Mouse (Mus musculus): Measurements from ENCODE around the gene Ifnar2.

The Ifnar2 gene

DNA sequence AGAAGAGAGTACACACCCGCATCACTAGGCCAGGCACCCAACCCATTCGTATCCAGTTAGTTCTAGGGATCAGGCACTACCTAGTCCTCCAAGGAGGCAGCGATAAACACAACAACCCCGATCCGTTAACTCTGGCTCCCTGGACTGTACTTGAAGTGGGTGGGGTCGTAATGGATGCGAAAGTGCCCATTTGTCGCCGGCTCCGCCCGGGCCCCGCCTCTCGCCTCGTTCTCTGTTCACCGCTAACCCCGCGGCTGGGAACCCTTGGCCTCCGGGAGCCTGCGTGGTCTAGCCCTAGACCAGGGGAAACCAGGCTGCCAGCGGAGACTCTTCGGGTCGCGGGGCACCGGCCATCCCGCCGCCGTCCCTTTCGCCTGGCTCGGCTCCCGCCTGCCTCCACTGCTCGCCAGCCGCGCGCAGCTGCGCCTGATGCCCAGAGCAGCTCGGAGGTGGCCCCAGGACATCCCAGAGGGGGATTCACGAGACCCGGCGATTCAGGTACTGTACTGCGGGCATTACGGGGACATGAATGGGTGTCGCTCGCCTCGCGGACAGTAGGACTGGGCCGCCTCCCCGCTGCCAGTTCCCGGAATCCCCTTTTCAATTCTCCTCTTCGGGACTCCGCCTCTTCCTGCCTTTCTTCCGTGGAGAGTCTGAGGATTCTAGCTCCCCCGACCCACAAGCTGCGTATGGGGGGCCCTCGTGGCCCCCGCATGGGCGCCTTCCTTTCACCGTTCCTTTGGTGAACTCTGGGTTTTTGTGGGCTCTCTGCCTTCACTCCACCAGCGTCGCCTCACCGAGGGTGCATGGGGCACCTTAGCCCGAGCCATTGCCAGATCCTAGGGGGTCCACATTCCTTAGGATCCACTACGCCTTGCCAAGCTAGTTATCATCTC is at the start of gene Ifnar2:
Gene Ifnar2, plus strand, starts transcription at position 207 of the 896 bp plus-strand sequence.
- Histone ChIP-seq H3K36me3 (ENCODE audit: control insufficient read depth, insufficient read depth, low read length, poor library complexity, severe bottlenecking) (no peaks in the 10 kb centered on the region), H3K27me3 (ENCODE audit: control insufficient read depth, insufficient read depth, low read length, poor library complexity, severe bottlenecking) (no peaks in the 10 kb centered on the region)
- DNase-seq (ENCODE audit: low read depth, low spot score) = peak; percentile 71

DNA sequence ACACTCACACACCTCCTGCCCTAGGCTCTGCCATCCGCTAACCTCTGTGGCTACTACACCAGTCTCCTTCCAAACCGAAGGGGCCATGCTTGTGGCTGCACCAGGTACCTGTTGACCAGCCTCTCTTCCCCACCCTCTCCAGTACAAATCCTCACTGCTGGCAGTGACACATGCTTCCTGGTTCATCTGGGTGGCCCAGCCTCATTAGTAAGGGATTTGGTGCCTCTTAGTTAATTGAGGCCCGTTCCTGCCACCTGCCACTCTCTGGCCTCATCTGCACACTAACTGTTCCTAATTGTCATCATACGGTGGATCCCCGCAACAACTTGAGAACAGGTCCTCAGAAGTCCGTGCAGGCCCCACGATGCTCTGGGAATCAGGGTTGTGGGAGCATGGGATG is 45.0 kb upstream of the Ifnar2 start:
- no peaks in the 10 kb centered on the region; the same call in 1 of the 2 replicates for H3K27me3 ChIP-seq (ENCODE audit: control insufficient read depth, insufficient read depth, low read length, poor library complexity, severe bottlenecking)
- H3K36me3 ChIP-seq (ENCODE audit: control insufficient read depth, insufficient read depth, low read length, poor library complexity, severe bottlenecking) = no peaks in the 10 kb centered on the region
- no peak for DNase-seq (ENCODE audit: low read depth, low spot score)

DNA sequence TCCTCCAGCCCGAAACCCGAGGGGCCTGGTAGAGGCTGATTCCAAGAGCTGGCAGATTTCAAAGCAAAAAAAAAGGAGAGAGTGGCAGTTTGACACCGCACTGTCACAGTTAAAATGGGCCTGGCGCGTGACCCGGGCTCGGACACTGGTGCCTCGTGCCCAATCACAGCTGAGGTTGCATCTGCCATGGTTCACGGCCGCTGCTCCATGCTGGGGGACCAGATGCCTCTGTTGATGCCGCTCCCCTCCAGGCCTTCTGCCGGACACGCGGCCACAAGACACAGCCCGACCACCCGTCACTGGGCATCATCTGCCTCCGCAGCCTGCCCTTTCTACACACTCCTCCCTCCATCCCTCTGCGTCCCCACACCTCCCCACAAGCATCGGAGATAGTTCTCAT is 43.7 kb upstream of the Ifnar2 start:
- no peak for DNase-seq (ENCODE audit: low read depth, low spot score)
- Histone ChIP-seq H3K36me3 (ENCODE audit: control insufficient read depth, insufficient read depth, low read length, poor library complexity, severe bottlenecking) (no peaks in the 10 kb centered on the region), H3K27me3 (ENCODE audit: control insufficient read depth, insufficient read depth, low read length, poor library complexity, severe bottlenecking) (no peaks in the 10 kb centered on the region; the same call in 1 of the 2 replicates)

DNA sequence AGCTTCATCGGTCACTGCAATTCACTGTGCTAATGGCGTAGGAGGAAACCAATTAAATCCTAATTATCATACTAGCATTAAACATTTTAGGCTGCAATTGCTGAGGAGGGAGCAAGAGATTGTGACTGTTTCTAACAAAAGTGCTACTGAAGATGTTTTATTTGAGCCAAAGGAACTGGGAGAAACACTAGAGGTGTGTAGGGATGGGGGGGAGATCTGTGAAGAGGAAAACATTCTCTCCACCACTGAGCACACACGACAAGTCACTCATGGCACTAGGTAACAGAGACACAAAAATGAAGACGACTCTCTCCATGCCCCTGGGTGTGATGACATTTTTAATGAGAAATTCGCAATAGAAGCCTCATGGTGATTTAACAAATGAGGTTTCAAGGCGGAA is 42.1 kb upstream of the Ifnar2 start:
- Histone ChIP-seq H3K27me3 (ENCODE audit: control insufficient read depth, insufficient read depth, low read length, poor library complexity, severe bottlenecking) (no peaks in the 10 kb centered on the region; the same call in 1 of the 2 replicates), H3K36me3 (ENCODE audit: control insufficient read depth, insufficient read depth, low read length, poor library complexity, severe bottlenecking) (no peaks in the 10 kb centered on the region)
- no peak for DNase-seq (ENCODE audit: low read depth, low spot score)

DNA sequence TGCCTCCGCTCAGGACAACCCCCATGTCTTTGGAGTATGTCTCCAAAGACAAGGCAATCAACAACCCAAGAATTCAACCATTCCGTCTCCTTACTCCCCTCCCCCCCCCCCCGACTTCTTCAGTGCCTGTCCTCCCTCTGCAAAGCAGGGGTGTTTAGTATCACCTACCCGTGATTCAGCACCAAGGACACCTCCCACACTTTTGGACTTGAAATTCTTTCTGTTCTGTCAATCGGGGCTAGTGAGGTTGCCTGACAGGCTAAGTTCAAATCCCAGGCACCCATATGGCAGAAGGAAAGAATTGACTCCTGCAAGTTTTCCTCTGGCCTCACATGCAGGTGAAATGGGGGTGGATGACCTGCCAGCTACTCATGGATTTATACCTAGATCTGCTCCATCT is 41.4 kb upstream of the Ifnar2 start:
- no peak for DNase-seq (ENCODE audit: low read depth, low spot score)
- no peaks in the 10 kb centered on the region; the same call in 1 of the 2 replicates for H3K27me3 ChIP-seq (ENCODE audit: control insufficient read depth, insufficient read depth, low read length, poor library complexity, severe bottlenecking)
- no peaks in the 10 kb centered on the region for H3K36me3 ChIP-seq (ENCODE audit: control insufficient read depth, insufficient read depth, low read length, poor library complexity, severe bottlenecking)

DNA sequence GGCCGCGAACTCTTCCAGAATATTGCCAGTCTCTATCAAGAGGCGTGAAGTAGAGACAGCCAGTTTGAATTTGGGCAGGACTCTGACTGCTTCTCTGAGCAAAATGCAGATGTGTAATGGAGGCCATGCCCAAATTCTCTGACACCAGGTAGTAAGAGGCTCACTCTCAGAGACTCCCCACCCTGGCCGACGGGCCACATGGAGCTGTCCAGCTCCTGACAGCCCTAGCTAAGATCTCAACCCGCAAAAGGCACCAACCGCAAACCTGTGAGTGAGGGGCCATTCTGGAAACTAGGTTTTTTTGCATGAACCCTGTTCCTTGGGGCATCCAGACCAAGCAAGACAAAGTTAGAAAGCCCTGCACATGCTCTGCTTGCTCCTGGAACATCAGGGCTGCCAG is 39.7 kb upstream of the Ifnar2 start:
- no peaks in the 10 kb centered on the region; the same call in 1 of the 2 replicates for H3K27me3 ChIP-seq (ENCODE audit: control insufficient read depth, insufficient read depth, low read length, poor library complexity, severe bottlenecking)
- DNase-seq (ENCODE audit: low read depth, low spot score) = no peak
- no peaks in the 10 kb centered on the region for H3K36me3 ChIP-seq (ENCODE audit: control insufficient read depth, insufficient read depth, low read length, poor library complexity, severe bottlenecking)

DNA sequence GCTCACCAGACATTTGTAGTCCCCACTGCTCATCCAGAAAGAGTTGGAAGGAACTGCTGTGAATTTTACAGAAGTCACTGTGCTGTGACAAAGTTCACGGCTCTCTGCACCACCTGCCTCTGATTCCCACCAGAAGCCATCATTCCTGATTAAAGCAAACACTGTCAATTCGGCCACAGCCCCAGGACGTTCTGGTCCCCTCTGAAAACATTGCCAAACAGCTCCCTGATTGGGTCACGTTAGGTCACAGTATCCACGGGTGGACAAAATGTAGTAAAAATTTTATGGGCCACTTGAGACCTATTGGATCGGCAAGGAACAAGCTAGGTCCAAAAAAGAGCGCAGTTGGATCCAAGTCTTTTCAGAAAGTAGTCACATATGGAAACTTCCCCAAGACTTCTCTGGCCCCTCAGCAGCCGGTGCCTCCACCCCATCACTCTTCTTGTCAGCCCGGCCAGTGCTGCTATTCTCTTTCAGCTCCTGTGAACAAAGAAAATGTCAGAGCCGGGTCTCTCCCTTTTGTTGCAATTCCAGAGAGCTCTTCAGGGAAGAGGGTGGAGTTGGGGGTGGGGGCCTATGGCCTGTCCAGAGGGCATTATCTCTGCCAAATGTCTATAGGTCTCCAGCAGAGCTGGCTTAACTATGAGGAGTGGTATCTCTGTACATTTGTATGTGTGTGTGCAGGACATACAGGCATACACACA is 38.2 kb upstream of the Ifnar2 start:
- no peak for DNase-seq (ENCODE audit: low read depth, low spot score)
- Histone ChIP-seq H3K27me3 (ENCODE audit: control insufficient read depth, insufficient read depth, low read length, poor library complexity, severe bottlenecking) (no peaks in the 10 kb centered on the region; the same call in 1 of the 2 replicates), H3K36me3 (ENCODE audit: control insufficient read depth, insufficient read depth, low read length, poor library complexity, severe bottlenecking) (no peaks in the 10 kb centered on the region)

DNA sequence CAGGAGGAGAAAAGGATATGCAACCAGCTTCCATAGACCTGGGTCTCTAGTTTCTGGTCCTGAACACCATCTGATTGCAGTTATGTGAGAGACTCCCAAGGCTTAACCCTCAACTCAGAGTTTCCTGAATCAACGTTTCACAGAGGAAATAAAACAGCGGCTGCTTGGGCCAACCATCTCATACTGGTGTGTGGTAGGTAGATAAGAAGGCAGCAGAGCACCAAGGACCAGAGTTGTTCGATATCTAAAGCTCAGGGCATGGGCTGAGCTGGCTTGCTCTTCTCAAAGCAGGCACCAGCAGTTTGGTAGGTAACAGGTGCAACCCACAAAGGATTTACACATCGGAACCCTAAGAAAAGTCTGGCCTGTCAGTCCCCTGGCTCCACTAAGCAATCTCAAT is 35.8 kb upstream of the Ifnar2 start:
- Histone ChIP-seq H3K27me3 (ENCODE audit: control insufficient read depth, insufficient read depth, low read length, poor library complexity, severe bottlenecking) (no peaks in the 10 kb centered on the region), H3K36me3 (ENCODE audit: control insufficient read depth, insufficient read depth, low read length, poor library complexity, severe bottlenecking) (no peaks in the 10 kb centered on the region)
- no peak for DNase-seq (ENCODE audit: low read depth, low spot score)

DNA sequence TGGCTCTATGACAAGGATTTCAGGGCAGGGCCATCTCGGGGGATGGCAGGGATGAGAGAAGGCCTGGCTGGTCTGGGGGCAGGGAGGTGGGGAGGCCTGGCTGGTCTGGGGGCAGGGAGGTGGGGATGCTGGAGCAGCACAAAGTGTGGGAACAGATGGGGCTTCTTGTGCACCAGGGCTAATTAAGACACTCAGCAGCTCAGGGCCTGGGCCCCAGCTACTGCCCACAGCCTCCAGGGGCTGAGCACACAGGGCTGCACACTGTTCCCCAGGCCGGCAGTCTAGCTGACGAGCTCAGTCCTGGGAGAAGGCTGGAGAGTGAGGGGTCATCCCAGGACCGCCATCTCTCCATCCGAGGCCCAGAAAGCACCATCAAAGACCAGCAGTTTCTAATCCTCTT is 35.1 kb upstream of the Ifnar2 start:
- DNase-seq (ENCODE audit: low read depth, low spot score) = no peak
- Histone ChIP-seq H3K27me3 (ENCODE audit: control insufficient read depth, insufficient read depth, low read length, poor library complexity, severe bottlenecking) (no peaks in the 10 kb centered on the region), H3K36me3 (ENCODE audit: control insufficient read depth, insufficient read depth, low read length, poor library complexity, severe bottlenecking) (no peaks in the 10 kb centered on the region)

DNA sequence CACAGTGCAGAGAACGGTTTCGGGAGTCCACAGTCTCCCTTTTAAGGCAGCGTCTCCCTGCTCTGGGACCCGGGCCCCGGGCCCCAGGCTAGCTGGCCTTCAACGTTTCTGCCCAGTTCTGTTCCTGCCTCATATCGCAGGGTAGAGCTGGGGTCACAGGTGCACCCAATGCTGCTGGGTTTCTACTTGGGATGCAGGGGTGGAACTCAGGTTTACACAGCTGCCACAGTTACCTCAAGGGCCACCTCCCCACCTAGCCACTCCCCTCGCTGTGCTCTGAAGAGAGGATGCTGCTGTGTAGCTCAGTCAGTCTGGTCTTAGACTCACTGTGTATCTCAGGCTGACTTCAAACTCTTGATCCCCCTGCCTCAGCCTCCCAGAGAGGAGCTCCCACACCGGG is 26.1 kb upstream of the Ifnar2 start:
- no peaks in the 10 kb centered on the region for H3K27me3 ChIP-seq (ENCODE audit: control insufficient read depth, insufficient read depth, low read length, poor library complexity, severe bottlenecking)

DNA sequence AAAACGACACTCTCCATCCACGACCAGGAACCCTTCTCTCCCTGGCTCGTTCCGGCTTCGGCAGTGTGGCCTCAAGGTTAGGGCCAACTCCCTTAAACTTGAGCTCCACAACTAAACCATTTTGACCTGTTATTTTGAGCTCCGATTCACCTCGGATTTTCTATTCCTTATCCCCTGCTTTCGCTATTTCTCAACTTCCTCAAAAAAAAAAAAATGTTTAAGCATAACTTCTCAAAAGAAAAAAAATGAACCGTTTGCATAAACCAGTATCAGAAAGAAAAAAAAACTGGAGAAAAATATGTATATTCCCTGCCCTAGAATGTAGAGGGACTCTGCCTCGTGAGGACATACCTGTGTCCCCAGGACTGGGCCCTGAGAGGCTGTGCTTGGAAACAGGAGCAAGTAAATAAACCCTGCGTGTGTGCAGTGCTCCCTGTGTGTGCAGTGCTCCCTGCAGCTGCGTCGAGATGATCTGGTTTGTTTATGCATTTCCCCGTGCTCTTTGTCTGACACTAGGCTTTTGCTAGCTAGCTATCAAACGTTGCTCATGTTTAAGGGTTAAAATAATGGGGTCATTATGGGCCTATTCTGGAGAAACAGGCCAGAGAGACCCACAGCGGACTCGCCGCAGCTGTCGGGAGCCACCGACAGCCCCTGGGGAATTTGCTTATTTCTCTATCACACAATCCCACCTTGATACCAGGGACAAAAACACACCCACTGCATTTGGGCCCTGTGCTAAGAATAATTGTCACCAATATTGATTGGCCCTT is 24.9 kb upstream of the Ifnar2 start:
- DNase-seq (ENCODE audit: low read depth, low spot score) = peak; percentile 40
- no peaks in the 10 kb centered on the region for H3K27me3 ChIP-seq (ENCODE audit: control insufficient read depth, insufficient read depth, low read length, poor library complexity, severe bottlenecking)
- H3K36me3 ChIP-seq (ENCODE audit: control insufficient read depth, insufficient read depth, low read length, poor library complexity, severe bottlenecking) = no peaks in the 10 kb centered on the region

More for the DNA sequence above, 26.1 kb upstream of the Ifnar2 start:
- DNase-seq (ENCODE audit: low read depth, low spot score) = no peak
- no peaks in the 10 kb centered on the region for H3K36me3 ChIP-seq (ENCODE audit: control insufficient read depth, insufficient read depth, low read length, poor library complexity, severe bottlenecking)

DNA sequence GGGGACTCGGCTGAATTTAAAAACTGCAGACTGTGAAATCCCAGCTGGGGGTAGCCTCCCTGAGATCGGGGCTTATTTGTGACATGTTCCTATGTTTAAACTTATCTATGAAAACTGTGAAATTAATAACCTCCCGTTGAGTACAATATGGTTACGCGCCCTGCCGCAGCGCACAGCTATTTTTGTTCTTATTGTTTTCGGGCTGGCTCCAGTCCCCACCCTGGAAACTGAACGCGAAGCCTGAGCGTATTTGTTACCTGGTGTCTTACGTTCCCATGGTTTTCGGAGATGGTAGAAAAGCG is 24.4 kb upstream of the Ifnar2 start:
- H3K27me3 ChIP-seq (ENCODE audit: control insufficient read depth, insufficient read depth, low read length, poor library complexity, severe bottlenecking) = no peaks in the 10 kb centered on the region
- H3K36me3 ChIP-seq (ENCODE audit: control insufficient read depth, insufficient read depth, low read length, poor library complexity, severe bottlenecking) = no peaks in the 10 kb centered on the region
- no peak for DNase-seq (ENCODE audit: low read depth, low spot score)

DNA sequence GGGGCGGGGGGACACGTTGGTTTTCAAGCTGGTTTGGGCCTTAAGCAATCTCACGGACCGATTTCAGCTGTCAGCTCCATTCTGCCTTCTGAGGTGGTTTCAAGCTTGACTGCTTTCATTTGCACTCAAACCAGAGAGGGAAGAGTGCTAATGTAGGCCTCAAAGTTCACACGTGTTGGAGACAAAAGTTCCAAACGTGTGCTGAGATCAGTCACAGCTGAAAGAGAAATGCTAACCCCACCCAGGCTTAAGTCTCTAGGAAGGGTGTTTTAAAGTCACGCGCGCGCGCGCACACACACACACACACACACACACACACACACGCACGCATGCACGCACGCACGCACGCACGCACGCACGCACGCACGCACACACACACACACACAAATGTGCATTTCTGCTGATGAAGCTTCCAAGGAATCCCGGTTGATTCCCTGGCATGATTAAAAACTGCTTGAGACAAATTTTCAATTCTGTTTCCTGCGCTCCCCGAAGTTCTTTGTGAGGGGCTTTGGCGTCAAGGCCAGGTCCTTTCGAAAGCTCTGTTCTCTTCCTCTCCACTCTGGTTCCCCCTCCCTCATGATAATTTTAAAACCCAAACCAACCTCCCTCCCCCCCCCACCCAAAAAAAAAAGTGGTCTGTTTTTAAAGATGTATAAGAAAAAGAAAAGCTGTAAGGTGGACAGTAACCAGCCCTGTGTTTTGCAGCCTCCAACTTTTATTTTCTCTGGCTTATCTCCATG is 23.8 kb upstream of the Ifnar2 start:
- DNase-seq (ENCODE audit: low read depth, low spot score) = peak; percentile 72
- H3K27me3 ChIP-seq (ENCODE audit: control insufficient read depth, insufficient read depth, low read length, poor library complexity, severe bottlenecking) = no peaks in the 10 kb centered on the region
- H3K36me3 ChIP-seq (ENCODE audit: control insufficient read depth, insufficient read depth, low read length, poor library complexity, severe bottlenecking) = no peaks in the 10 kb centered on the region

DNA sequence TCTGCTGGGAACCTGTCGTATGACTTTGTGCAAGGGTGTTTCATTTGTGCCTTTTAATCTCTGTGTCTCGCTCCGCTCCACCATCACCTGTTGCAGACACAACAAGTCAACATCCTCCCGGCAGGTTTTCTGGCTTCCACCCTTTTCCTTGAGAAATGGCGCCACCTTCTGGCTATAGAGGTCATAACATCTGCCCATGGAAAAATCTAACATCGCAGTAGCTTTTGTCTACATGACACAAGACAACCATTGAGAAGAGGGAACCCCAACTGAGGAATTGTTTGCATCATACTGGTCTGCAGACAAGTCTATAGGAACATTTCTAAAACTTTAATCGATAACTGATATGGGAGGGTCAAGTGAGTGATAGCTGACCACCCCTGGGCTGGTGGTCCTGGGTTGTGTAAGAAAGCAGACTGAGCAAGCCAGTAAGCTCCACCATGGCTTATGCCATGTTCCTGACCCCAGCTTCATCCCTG is 20.5 kb upstream of the Ifnar2 start:
- DNase-seq (ENCODE audit: low read depth, low spot score) = peak; percentile 83
- Histone ChIP-seq H3K36me3 (ENCODE audit: control insufficient read depth, insufficient read depth, low read length, poor library complexity, severe bottlenecking) (no peaks in the 10 kb centered on the region), H3K27me3 (ENCODE audit: control insufficient read depth, insufficient read depth, low read length, poor library complexity, severe bottlenecking) (no peaks in the 10 kb centered on the region)
